Mouse (Mus musculus): ENCODE results near the gene Cfap36. TPM values are rescaled to one million over a fixed set of nuclear protein-coding genes. Genes with fewer than 3 reads are reported as not detected.

Cfap36 gene
- polyA plus RNA-seq (2015; fragmentation: Nextera tagmentation; extraction: Ambion mirVana): 93.4 and 95.9 TPM in 2 replicates

DNA sequence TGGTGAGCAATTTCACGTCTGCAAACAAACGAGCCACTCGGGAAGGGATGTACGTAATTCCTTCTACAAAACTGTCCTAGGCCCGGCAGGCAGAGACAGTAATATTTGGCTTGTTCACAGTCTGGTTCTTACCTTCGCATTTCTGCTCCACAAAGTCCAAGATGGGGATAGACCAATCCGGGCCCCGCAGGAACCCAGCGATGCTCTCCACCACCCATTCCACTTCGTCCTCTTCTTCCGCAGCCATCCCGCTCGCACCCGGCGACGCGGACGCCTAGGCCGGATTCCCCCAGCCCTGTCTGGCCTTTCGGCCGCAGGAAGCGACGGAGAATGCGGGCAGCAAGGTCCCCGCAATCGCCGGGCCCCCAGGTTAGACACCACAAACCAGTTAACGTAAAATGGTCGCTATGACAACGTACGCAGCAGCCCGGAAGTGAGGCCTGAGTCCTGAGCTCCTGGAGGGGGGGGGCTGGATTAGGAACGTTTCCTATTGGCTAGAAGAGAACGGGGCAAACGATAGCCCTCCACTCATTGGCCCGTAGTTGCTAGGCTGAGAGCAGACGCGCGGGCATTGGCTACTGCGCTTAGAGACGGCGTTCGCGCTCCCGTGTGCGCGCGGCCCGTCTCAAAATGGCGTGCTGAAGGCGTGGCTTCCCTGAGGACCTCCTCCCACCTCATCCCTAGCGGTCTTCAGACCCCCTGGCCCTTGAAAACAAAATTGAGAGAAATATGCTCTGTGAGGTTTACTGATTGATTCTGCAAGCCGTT lies at the start of gene Cfap36:
Gene Cfap36 (minus strand): TSS at position 527 of the 768 bp plus-strand sequence.
- ATAC-seq: peak; percentile 100

DNA sequence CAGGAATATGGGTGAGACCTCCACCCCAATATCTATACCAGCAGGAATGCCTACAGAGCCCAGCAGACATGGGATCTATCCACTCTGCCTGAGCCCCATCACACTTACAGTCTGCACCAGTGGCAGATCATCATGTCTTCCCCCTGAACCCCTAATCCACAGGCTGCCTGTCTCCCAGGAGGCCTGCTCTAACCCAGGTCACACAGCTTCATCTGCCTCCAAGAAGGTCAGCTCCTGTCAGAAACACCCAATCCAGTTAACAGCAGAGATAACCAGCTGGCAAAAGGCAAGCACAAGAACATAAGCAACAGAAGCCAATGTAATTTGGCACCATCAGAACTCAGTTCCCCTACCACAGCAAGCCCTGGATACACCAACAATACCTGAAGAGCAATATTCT lies 40.1 kb upstream of the Cfap36 start:
- no peak for ATAC-seq
- Histone ChIP-seq H3K9me3 (replicated peaks) (no peaks in the 10 kb centered on the region), H3K9ac (no peak overlapping the region)

More for the DNA sequence above, at the start of gene Cfap36:
- Histone ChIP-seq H3K27ac (peak within 1 kb of the TSS; percentile 77), H3K4me3 (peak within 1 kb of the TSS; percentile 84), H3K27me3 (no peaks in the 10 kb centered on the region), H3K4me1 (peaks cover 18% of the 10 kb centered on the region), H3K9me3 (replicated peaks) (no peaks in the 10 kb centered on the region), H3K9ac (peak within 1 kb of the TSS; percentile 84), H3K36me3 (ENCODE audit: poor library complexity, severe bottlenecking) (peaks cover 19% of the 10 kb centered on the region), H3K4me2 (peak within 1 kb of the TSS; percentile 84)
- WGBS: under 1% methylated on average over 53 of the region's 53 CpGs

DNA sequence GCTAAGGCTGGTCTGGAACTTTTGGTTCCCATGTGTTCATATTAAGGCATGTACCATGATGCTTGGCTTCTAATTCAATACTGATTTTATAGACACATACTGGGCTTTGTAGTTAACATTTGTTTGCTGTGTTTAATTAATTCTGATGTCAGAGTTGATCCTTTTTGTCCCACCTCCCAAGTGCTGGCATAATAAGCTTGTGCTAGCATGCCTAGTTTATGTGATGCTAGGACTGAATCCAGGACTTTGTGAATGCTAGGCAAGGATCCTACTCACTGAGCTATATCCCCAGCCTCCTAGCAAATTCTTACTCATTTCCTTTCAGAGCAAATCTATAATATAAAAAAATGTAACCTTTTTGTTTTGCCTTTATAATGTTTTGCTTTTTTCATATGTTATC lies 38.8 kb upstream of the Cfap36 start:
- H3K4me2 ChIP-seq: no peak overlapping the region
- no peak overlapping the region for H3K4me3 ChIP-seq
- no peaks in the 10 kb centered on the region for H3K4me1 ChIP-seq
- H3K36me3 ChIP-seq (ENCODE audit: poor library complexity, severe bottlenecking): no peaks in the 10 kb centered on the region
- H3K27me3 ChIP-seq: no peaks in the 10 kb centered on the region
- H3K27ac ChIP-seq: no peak overlapping the region
- peak; percentile 70 for ATAC-seq
- no peaks in the 10 kb centered on the region for H3K9me3 ChIP-seq (replicated peaks)
- H3K9ac ChIP-seq: no peak overlapping the region

More for the DNA sequence above, 40.1 kb upstream of the Cfap36 start:
- Histone ChIP-seq H3K27me3 (no peaks in the 10 kb centered on the region), H3K4me3 (no peak overlapping the region), H3K27ac (no peak overlapping the region), H3K36me3 (ENCODE audit: poor library complexity, severe bottlenecking) (no peaks in the 10 kb centered on the region), H3K4me2 (no peak overlapping the region), H3K4me1 (no peaks in the 10 kb centered on the region)

DNA sequence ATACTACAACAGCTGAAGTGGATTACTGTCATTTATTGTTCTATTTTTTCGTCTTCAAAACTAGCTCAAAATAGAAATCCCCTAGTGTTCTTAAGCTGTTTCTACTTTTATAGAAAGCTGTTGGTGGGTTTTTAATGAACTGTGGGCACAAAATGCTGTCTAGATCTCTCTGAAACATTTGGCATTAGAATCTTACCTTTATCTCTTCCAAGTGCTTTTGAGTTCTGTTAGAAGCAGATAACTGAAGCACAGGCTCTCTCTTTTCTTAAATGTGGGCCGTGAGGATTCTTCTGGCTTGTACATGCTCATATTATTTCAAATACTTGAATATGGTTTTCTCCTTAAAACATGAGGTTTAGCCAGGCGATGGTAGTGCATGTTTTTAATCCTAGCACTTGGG lies 27.5 kb upstream of the Cfap36 start:
- no peaks in the 10 kb centered on the region for H3K27me3 ChIP-seq
- H3K4me2 ChIP-seq: no peak overlapping the region
- H3K36me3 ChIP-seq (ENCODE audit: poor library complexity, severe bottlenecking): no peaks in the 10 kb centered on the region
- 81% methylated on average over 3 of the region's 3 CpGs for WGBS
- no peak for ATAC-seq
- H3K4me1 ChIP-seq: no peaks in the 10 kb centered on the region
- H3K27ac ChIP-seq: no peak overlapping the region
- H3K9ac ChIP-seq: no peak overlapping the region
- H3K9me3 ChIP-seq (replicated peaks): 0 out of 2 replicates have a peak, but pooled peaks cover 7% of the 10 kb centered on the region
- H3K4me3 ChIP-seq: no peak overlapping the region

DNA sequence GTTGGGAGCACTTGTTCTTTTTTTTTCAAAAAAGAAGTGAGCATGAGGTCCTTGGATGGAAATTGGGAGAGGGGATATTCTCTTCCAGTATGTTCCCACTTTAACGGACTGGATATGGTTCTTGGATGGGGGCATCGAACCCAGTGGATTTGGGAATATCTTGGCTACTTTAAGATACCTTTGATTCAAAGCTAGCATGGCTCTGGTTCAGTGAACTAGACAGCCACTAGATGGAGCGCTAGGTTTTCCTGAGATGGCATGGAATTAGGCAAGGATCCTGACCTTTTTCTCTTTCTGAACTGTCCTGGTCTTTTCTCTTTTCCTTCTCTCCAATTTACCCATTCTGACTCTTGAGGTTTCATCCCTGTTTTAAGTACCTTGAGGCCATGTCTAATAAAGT lies 20.6 kb upstream of the Cfap36 start:
- Histone ChIP-seq H3K27ac (no peak overlapping the region), H3K27me3 (no peaks in the 10 kb centered on the region), H3K9me3 (replicated peaks) (0 out of 2 replicates have a peak, but pooled peaks cover 7% of the 10 kb centered on the region), H3K4me2 (no peak overlapping the region), H3K9ac (no peak overlapping the region), H3K36me3 (ENCODE audit: poor library complexity, severe bottlenecking) (no peaks in the 10 kb centered on the region), H3K4me3 (no peak overlapping the region), H3K4me1 (no peaks in the 10 kb centered on the region)
- 28% methylated on average over 3 of the region's 3 CpGs for WGBS
- ATAC-seq: peak; percentile 66

DNA sequence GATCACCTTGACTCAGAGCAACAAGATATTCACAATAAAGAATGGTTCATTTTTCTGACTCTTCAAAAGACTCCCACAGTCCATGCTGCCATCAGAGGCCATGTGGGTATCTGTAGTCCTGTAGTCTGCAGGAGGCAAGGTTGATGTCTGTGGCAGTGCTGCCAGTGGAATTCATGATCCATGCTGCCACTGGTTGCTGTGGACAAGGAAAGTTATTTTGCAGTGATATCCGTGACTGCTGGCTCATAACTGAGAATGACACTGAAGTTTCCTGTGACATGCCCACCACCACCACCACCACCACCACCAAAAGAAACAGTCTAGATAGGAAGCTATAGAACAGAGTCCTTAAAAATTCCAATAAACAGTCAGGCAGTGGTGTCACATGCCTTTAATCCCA lies 7.4 kb upstream of the Cfap36 start:
- H3K27me3 ChIP-seq: no peaks in the 10 kb centered on the region
- no peaks in the 10 kb centered on the region for H3K4me1 ChIP-seq
- no peak overlapping the region for H3K9ac ChIP-seq
- H3K27ac ChIP-seq: no peak overlapping the region
- H3K9me3 ChIP-seq (replicated peaks): no peaks in the 10 kb centered on the region
- no peak overlapping the region for H3K4me3 ChIP-seq
- no peak for ATAC-seq
- 92% methylated on average over 1 of the region's 1 CpGs for WGBS
- no peaks in the 10 kb centered on the region for H3K36me3 ChIP-seq (ENCODE audit: poor library complexity, severe bottlenecking)
- H3K4me2 ChIP-seq: no peak overlapping the region

DNA sequence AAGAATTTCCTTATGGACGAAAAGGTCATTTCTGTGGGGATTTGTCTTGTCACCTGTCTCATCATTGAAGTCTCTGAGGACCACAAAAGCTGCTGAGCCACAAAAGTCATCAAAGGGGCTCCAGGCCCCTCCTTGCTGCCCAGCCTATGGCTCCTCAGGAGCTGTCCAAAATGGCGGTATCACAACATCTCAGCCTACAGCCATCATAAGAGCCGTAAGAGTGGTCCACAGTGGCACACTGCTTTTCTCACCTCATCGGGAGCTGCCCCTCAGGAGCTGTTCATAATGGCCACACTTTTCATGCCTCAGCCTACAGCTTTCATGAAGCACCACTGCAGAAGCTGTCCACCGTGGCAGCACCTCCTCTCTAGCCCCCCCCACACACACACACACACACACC lies 1.2 kb upstream of the Cfap36 start:
- Histone ChIP-seq H3K36me3 (ENCODE audit: poor library complexity, severe bottlenecking) (peaks cover 10% of the 10 kb centered on the region), H3K4me1 (peaks cover 18% of the 10 kb centered on the region), H3K4me2 (no peak overlapping the region), H3K27ac (no peak overlapping the region), H3K9ac (no peak overlapping the region), H3K4me3 (no peak overlapping the region), H3K9me3 (replicated peaks) (no peaks in the 10 kb centered on the region), H3K27me3 (no peaks in the 10 kb centered on the region)
- 98% methylated on average over 5 of the region's 5 CpGs for WGBS
- ATAC-seq: no peak

DNA sequence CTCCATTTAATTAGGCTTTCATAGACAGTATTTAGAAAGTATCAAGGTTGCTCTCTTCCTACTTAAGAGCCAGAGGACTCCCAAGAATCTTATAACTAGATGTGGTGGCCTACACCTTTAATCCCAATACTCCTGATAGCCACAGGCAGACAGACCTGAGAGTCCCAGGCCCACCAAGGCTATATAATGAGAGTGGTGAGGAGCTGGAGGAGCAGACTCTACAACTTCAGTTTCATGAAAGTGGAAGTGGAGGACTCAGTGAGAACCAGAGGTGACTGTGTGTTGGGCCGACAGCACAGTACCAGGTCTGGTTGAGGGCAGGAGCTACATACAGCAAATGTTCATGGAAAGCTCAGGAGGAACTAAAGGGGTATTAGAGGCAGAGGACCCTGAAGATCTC lies 516 bp upstream of the Cfap36 start:
- Histone ChIP-seq H3K27me3 (no peaks in the 10 kb centered on the region), H3K36me3 (ENCODE audit: poor library complexity, severe bottlenecking) (peaks cover 13% of the 10 kb centered on the region), H3K9ac (no peak overlapping the region), H3K9me3 (replicated peaks) (no peaks in the 10 kb centered on the region), H3K27ac (no peak overlapping the region), H3K4me3 (peak overlapping the region; percentile 84), H3K4me1 (peaks cover 18% of the 10 kb centered on the region), H3K4me2 (peak overlapping the region; percentile 84)
- peak; percentile 33 for ATAC-seq
- 100% methylated on average over 1 of the region's 1 CpGs for WGBS

DNA sequence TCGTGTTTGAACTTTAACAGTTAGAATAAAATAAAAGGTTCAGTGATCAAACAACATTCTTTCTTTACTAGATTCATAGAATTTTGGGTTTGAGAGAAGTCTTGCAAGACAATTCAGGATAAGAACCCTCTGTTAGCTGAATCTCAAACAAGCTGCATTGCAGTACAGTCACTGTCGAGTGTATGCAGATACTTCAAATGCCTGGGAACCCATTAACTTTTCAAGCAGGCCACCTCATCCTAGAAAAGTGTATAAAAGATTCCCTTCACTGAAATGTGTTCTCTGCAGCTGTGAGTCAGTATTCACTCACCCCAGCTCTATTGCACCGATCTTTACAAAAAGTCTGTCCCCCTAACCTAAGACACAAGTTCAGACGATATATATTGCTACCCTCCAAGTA lies 1.2 kb downstream of the Cfap36 start:
- no peaks in the 10 kb centered on the region for H3K9me3 ChIP-seq (replicated peaks)
- H3K9ac ChIP-seq: peak overlapping the region; percentile 84; the same call in 1 of the 2 replicates
- H3K4me1 ChIP-seq: peaks cover 18% of the 10 kb centered on the region
- H3K27ac ChIP-seq: no peak overlapping the region
- WGBS: 64% methylated on average over 4 of the region's 4 CpGs
- H3K27me3 ChIP-seq: no peaks in the 10 kb centered on the region
- ATAC-seq: no peak
- H3K4me3 ChIP-seq: peak overlapping the region; percentile 84
- H3K36me3 ChIP-seq (ENCODE audit: poor library complexity, severe bottlenecking): peaks cover 25% of the 10 kb centered on the region
- peak overlapping the region; percentile 84 for H3K4me2 ChIP-seq

DNA sequence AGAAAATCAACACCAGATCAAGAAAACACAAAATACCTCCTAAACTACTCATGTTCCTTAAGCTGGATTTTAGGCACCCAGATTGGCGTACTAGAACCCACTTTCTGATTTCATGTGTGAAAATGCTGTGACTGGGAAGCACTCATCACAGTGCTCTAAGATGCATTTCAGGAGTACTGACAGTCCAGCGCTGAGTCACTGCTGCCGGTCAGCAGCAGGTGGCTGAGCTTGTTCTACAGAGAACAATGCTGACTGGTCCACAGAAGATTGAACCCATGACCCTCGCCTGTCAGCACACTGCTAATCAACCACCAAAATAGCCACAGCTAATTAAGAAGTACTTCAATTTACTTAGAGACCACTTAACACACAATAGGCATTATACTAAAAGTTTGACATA lies 5.2 kb downstream of the Cfap36 start:
- H3K4me2 ChIP-seq: no peak overlapping the region
- 34% methylated on average over 4 of the region's 4 CpGs for WGBS
- H3K27ac ChIP-seq: no peak overlapping the region
- H3K36me3 ChIP-seq (ENCODE audit: poor library complexity, severe bottlenecking): peaks cover 31% of the 10 kb centered on the region
- no peak overlapping the region for H3K4me3 ChIP-seq
- peaks cover 18% of the 10 kb centered on the region for H3K4me1 ChIP-seq
- no peaks in the 10 kb centered on the region for H3K27me3 ChIP-seq
- no peak overlapping the region for H3K9ac ChIP-seq
- ATAC-seq: no peak
- H3K9me3 ChIP-seq (replicated peaks): no peaks in the 10 kb centered on the region

DNA sequence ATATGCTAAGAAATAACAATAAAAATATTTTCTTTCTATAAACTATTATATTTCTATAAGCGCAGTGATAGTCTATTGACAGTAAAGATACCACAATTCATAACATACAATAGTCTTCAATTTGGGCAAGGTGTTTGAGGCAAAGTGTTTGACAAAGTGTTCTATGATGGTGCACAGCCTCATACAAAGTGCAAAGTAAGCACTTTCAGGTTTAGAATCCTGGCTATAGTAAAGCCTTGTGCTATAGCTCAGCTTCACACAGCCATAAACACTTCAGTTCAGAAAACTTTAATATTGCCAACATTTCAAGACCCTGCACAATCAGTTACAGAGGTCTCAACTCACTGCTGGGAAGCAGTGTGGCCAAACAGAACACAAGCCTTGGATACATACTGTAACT lies 7.9 kb downstream of the Cfap36 start:
- Histone ChIP-seq H3K27ac (no peak overlapping the region), H3K36me3 (ENCODE audit: poor library complexity, severe bottlenecking) (peaks cover 28% of the 10 kb centered on the region), H3K4me1 (no peaks in the 10 kb centered on the region), H3K4me3 (no peak overlapping the region), H3K9ac (no peak overlapping the region), H3K27me3 (no peaks in the 10 kb centered on the region), H3K4me2 (no peak overlapping the region), H3K9me3 (replicated peaks) (no peaks in the 10 kb centered on the region)
- WGBS: 92% methylated on average over 1 of the region's 1 CpGs
- ATAC-seq: no peak

DNA sequence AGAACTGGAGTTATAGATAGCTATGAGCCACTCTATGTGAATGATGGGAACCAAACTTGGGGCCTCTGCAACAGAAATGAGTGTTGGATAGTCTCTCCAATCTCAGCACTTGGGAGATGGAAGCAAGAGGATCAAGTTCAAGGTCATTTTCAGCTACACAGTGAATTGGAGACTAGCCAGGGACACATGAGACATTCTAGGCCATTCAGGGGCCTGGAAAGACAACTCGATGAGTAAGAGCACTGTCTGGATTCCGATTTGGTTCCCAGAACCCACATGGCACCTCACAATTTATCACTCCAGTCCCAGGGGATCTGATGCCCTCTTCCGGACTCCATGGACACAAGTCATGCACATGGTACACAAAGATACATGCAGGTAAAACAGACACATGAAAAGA lies 8.7 kb downstream of the Cfap36 start:
- H3K36me3 ChIP-seq (ENCODE audit: poor library complexity, severe bottlenecking): peaks cover 23% of the 10 kb centered on the region
- no peaks in the 10 kb centered on the region for H3K27me3 ChIP-seq
- WGBS: 98% methylated on average over 3 of the region's 3 CpGs
- no peaks in the 10 kb centered on the region for H3K9me3 ChIP-seq (replicated peaks)
- no peak overlapping the region for H3K4me2 ChIP-seq
- H3K4me3 ChIP-seq: no peak overlapping the region
- no peak overlapping the region for H3K9ac ChIP-seq
- H3K4me1 ChIP-seq: no peaks in the 10 kb centered on the region
- H3K27ac ChIP-seq: no peak overlapping the region
- ATAC-seq: no peak

DNA sequence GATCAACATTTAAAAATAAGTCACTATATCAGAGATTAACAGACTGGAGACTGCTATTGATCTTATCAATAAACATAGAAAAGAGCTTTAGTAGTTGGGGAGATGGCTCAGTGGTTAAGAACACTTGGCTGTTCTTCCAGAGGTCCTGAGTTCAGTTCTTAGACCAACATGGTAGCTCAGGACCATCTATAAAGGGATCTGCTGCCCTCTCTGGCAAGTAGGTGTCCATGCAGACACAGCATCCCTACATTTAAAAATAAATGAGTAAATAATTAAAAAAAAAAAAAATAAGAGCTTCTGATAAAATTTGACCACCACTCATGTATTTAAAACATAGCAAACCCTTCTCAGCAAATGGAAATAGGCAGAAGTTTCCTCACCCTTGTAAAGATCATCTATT lies 9.2 kb downstream of the Cfap36 start:
- Histone ChIP-seq H3K4me3 (no peak overlapping the region), H3K36me3 (ENCODE audit: poor library complexity, severe bottlenecking) (peaks cover 25% of the 10 kb centered on the region), H3K9ac (no peak overlapping the region), H3K4me2 (no peak overlapping the region), H3K27ac (no peak overlapping the region), H3K27me3 (no peaks in the 10 kb centered on the region), H3K9me3 (replicated peaks) (no peaks in the 10 kb centered on the region), H3K4me1 (no peaks in the 10 kb centered on the region)
- ATAC-seq: no peak
